Mouse (Mus musculus) layer of hippocampus, adult 8-10 months (tissue): ENCODE results near the gene Mtss1l. TPM values are rescaled to one million over a fixed set of nuclear protein-coding genes. Genes with fewer than 3 reads are reported as not detected.

Experiments used
- DNase-seq, 2 experiments: peaks; one replicate each; pipeline ENCODE4 v3.0.0; 2022; ENCODE audit warnings: low spot score in 2 of 2
- total RNA-seq, 4 experiments: library from RNA; stranded (reverse); gene quantifications; 2 replicates each; pipeline ENCODE4 v1.2.4; 2022

The Mtss1l gene
- 100 to 1,000 TPM; 209 to 246 (median 223) TPM for total RNA-seq

DNA sequence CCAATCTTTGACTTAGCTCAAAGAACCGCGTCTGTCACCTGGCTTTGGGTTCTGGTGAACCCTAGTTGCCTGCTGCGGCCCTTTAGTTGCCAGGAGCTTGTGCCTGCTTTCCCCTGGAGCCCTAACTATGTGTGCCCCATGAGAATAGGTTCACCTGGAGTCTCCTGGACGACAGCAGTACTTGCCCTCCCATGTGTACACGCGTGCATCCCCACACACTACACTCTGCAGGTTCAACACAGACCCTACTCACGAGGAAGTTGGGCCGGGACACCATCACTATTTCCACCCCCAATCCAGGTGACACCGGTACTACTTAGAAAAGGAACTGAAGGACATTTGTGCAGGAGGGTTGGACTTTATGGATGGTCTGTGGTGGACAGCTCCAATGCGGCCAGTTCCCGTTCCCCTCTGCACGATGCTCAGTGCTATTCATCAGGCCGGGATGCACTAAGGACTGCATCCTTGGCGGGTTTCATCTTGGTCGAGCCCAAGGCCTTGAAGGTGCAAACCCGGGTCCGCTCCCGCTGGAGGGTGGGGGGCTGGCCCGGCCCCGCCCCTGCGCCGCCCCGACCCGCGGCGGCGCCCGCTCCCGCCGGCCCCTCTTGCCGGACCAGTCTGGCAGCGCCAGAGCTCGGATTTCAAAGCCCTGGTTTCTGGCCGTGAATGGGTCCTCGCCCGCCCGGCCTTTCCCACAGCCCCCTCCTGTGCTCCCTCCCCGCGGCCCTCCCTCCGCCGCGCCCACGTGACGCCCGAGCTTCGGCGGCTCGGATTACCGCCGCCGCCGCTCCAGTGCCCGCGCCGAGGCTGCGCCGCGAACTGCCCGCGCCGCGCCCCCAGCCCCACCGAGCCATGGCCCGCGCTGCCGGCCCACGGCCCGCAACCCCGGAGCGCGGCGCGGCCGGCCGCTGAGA lies at the start of gene Mtss1l:
Gene Mtss1l, plus strand, starts transcription at position 792 of the 914 bp plus-strand sequence.
- peak; percentile 72 to 74 for DNase-seq

DNA sequence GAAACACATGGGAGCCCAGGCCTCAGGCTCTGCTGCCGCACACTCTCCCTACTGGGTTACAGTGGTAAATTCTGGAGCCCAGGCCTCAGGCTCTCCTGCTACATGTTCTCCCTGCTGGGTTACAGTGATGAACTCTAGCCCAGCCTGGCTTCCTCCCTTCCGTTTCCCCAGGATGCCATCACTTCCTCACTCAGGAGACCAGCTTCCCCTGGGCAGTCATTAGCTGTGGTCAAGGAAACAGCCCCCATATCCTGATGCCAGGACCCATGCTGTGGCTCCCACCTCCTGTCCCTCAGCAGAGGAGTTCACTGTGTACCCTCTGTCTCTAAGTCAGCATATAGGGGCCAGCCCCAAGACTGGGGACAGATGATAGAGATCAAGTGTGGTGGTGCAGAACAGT lies 49.1 kb upstream of the Mtss1l start:
- no peak for DNase-seq

DNA sequence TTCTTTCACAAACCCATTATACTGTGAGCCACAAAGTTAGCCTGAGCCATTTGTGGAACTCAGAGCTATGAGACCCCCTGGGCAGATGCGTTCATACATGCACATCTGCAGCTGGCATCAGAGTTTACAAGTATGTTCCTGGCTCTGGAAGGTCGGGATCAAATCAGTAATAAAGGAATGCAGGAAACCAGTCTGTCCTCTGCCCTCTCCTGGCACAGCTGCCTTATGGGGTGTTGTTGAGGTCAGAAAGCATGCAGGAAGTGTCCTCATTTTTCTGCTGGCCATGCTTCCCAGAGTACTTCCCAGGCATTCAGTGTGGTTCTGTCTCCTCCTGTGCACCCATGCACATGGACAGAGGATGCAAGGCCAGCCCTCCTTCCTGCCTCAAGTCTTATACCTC lies 48.1 kb upstream of the Mtss1l start:
- no peak for DNase-seq

GRCm38 (mm10) chr8:110674589-110674988 lies 46.7 kb upstream of the Mtss1l start:
- DNase-seq = no peak

GRCm38 (mm10) chr8:110676702-110677101 lies 44.6 kb upstream of the Mtss1l start:
- DNase-seq = no peak

GRCm38 (mm10) chr8:110677174-110677660 lies 44.1 kb upstream of the Mtss1l start:
- DNase-seq = no peak

DNA sequence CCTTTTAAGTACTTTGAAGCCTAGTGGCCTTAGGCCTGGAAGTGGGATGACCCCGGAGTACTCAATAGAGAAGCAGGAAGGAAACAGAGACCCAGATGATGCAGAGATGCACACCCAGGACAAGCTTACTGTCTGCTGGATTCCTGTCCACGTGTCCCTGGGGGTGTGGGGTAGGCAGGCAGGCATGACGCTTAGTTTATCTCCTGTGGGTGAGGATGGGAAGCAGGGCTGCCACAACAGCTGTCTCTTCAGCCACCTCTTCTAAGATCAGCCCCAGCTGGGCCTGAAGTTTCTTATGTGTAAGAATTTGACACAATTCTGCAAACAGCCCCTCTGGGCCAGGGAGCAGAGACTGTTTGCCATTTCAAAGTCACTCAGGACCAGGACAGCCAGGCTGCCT lies 42.3 kb upstream of the Mtss1l start:
- no peak for DNase-seq

GRCm38 (mm10) chr8:110687726-110688125 lies 33.5 kb upstream of the Mtss1l start:
- DNase-seq = peak; percentile 64 to 72

DNA sequence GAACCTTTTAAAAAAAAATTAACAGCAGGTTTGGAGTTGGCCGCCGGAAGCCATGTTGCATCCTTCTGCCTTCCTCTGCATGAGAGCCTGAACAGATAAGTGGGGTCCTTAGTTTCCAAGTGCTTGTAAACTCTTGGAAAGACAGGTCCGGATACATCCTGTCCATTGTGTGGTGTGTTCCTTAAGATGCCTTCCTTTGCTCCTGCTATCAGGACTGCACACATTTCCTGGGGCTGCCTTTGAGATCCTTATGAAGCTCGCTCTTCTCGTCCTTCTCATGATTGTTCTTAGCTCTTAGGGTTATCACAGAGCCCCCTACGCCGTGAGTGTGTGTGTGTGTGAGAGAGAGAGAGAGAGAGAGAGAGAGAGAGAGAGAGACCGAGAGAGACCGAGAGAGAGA lies 31.3 kb upstream of the Mtss1l start:
- no peak for DNase-seq

DNA sequence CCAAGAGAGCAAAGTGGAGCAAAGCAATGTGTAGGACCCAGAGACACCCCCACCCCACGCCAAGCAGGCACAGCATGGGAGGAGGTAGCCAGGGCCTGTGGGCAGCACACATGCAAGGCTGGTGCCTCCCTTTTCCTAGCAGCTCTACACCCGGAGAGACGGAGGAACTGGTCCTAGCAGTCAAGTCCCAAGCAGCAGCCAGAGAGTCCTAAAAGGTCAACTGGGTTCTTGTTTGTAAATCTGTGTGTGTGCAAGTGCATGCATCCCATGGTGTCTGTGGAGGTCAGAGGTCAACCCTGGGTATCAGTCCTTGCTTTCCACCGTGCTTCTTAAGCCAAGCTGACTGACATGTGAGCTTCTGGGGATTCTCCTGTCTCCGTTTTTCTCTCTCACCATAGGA lies 27.1 kb upstream of the Mtss1l start:
- no peak for DNase-seq

GRCm38 (mm10) chr8:110694826-110695225 lies 26.4 kb upstream of the Mtss1l start:
- DNase-seq = no peak

DNA sequence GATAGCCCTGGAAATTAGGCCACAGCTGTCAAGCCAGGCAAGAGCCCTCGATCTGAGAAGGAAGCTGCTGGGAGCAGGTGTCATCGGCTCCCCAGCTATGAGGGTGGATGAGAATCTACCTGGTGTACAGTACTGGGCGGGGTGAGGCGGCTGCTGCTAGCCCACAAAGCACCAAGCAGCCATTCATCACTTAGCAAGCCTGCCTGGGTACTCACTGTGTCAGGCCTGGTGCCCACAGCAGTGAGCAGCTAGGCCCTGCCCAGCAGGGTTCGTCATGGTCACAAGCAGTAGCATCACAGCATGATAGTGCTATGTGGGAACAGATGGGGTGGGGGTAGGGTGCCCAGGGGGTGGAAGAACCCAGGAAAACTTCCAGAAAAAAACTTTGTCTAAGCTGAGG lies 25.8 kb upstream of the Mtss1l start:
- DNase-seq = no peak

- no peak for DNase-seq
Observed at GRCm38 (mm10) chr8:110696051-110696450, 25.2 kb upstream of the Mtss1l start.

- DNase-seq = no peak
Observed at GRCm38 (mm10) chr8:110697571-110697970, 23.7 kb upstream of the Mtss1l start.

DNA sequence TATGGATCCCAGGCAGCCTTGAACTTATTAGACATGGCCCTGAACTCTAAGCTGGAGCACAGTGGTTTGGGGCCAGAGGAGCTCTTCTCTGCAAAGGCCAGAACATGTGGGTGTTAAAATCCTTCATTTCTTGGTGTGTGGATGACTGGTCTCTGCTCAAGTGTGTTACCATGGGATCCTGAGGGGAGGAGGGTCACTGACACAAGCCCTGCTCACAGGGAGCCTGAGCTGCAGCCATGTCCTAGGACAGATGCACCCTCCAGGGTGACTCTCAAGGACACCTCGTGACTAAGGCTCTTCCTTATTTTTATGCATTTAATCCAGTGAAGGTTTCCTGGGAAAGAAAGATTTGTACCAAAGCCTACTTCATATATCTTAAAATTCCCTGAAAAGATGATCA lies 23.2 kb upstream of the Mtss1l start:
- DNase-seq = no peak

DNA sequence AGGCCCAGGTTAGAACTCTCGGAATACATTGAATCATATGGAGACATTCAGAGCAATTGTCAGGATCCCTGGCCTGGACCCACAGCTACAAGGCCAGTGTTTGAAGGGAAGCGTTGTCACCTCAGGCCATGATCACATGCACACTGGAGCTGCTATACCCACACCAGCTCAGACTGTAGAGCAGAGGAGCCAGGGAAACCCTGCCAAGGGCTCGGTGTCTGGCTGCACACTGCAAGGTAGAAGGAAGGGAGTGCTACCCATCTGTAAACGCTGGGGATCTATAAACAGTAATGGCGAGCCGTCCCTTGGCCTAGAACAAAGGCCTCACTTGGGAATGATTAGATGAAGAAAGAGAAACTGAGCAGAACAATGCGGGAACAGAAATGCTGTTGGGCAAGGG lies 21.8 kb upstream of the Mtss1l start:
- DNase-seq = no peak

DNA sequence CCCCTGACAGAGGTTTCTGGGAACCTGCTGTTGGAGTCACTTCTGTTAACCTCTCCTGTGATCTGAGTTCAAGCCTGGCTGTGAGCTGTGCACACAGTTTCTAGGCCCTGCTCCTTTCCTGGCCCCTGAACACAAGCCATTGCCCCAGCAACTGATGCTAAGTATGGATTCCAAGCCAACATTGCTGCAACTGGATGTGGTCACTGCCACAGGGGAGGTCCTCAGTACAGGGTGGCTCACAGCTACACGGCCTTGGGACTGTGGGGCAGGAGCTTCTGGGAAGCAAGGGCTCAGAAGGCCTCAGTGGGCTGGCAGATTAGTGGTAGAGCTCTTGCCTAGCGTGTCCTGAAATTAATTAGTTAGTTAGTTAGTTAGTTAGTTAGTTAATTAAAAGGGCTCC lies 20.7 kb upstream of the Mtss1l start:
- DNase-seq = no peak

- DNase-seq = no peak
Observed at GRCm38 (mm10) chr8:110702636-110703459, 18.4 kb upstream of the Mtss1l start.

- no peak for DNase-seq
Observed at GRCm38 (mm10) chr8:110703460-110704061, 17.7 kb upstream of the Mtss1l start.

GRCm38 (mm10) chr8:110704103-110704502 lies 17.2 kb upstream of the Mtss1l start:
- DNase-seq = no peak

DNA sequence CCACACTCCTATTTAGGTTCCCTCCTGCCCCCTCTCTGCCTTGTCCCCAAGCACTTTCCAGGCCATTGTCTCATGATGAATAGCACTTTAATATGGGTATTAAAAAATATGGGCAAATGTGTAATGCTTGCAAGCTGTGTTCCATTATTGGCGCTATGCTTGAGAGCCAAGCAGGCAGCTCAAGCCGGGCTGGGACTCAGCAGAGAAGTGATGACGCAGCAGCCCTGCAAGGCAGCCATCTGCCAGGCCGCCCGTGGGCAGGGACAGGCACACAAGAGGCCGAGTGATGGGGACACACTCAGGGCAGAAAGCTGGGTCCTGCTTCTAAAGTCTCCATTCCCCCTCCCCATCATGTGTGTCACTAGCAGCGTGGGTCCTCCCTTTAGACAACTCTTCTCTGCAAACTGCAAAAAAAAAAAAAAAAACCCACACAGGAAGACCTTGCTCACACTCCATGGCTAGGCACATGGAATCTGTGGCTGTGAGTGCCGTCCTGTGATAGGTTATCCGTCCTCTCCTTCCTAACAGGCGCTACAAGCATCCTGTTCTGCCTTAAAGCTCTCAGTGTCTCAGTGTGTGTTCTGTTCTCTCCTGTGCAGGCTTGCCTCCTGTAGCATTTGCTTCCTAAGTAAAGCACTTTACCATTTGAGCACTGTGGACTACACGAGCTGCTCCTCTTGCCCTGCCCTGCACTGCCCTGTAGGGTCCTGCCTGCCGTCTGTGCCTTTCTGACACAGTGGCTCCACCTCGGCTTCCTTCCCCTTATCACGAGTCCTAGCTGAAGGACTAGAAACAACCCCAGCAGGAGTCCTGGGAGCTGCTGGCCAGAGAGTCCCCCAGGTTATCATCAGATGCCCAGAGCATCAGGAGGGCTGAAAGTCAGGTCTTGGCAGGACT lies 15.6 kb upstream of the Mtss1l start:
- DNase-seq = peak; percentile 72 to 75
